ENCODE assay signal across 7 mouse cellular contexts in the genomic region with DNA sequence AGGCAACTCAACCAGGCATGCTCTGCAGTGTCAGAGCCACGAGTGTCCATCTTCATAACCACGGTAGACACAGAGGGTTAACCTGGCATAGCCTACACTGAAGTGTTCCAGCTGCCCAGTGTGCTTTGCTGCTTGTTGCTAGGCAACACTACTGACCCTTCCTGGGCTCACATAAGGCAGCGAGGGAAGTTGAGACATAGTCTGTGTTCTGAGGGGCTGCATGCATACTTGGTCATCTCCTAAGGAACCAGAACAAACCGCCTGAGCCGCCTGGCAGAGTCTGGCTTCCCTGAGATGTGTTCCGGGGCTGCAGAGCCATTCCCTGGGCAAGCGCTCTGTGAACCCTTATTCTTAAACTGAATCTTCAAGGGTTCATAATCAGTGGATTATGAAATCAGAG. TPM values are rescaled to one million over a fixed set of nuclear protein-coding genes. Genes with fewer than 3 reads are reported as not detected.
A peak's percentile ranks its signal among the peaks of the same experiment; 100 is the strongest.
DNase-seq lines count a peak whose midpoint lies in the region; ATAC-seq and TF ChIP-seq lines count a peak whose summit lies in the region.

No protein-coding gene starts in this region.

- peak; percentile 67 to 73 for DNase-seq in right cerebral cortex, postnatal 10 days (ENCODE audit: low spot score in 2 of 2)
- DNase-seq in right cerebral cortex, adult 2 months (ENCODE audit: low spot score in 2 of 2) = no peak
- peak; percentile 21 for DNase-seq in embryonic facial prominence, embryonic 10.5 days (ENCODE audit: low spot score)
- peak; percentile 37 for DNase-seq in lung, adult 2 months
- DNase-seq in retina, embryonic 14.5 days (ENCODE audit: low spot score) = peak; percentile 40
- DNase-seq in T-cell, adult 2 months (ENCODE audit: low spot score) = no peak

- H3K4me3 ChIP-seq in embryonic facial prominence, embryonic 10.5 days = no peak overlapping the region
- H3K4me3 ChIP-seq in lung, adult 2 months (replicated peaks; ENCODE audit: extremely low read depth, low read depth, low read length) = no peak overlapping the region

- TF ChIP-seq POLR2A in lung, adult 2 months (IDR thresholded peaks at IDR 0.05; ENCODE audit: borderline replicate concordance, extremely low read depth, low read depth, low read length) = no peak

- WGBS in embryonic facial prominence, embryonic 10.5 days = 58% methylated on average over 7 of the region's 7 CpGs
- WGBS in lung, adult 2 months = 36% methylated on average over 7 of the region's 7 CpGs

- no peak for ATAC-seq in inflammation-experienced regulatory T-cells, adult 6 months

- H3K27me3 ChIP-seq in embryonic facial prominence, embryonic 10.5 days (replicated peaks; ENCODE audit: low read depth, poor library complexity, severe bottlenecking) = no peaks in the 10 kb centered on the region

- H3K36me3 ChIP-seq in embryonic facial prominence, embryonic 10.5 days (replicated peaks) = no peaks in the 10 kb centered on the region

- H3K9me3 ChIP-seq in embryonic facial prominence, embryonic 10.5 days = no peaks in the 10 kb centered on the region

- peak overlapping the region; percentile 67 for H3K27ac ChIP-seq in embryonic facial prominence, embryonic 10.5 days (replicated peaks)

- TF ChIP-seq CTCF in lung, adult 2 months (IDR thresholded peaks at IDR 0.05; ENCODE audit: insufficient read depth, low read length) = no peak

- peaks cover 14% of the 10 kb centered on the region for H3K4me1 ChIP-seq in embryonic facial prominence, embryonic 10.5 days
- no peaks in the 10 kb centered on the region for H3K4me1 ChIP-seq in lung, adult 2 months (ENCODE audit: control insufficient read depth, insufficient read depth, low read length)

RNA-seq across cellular contexts. Expression of a gene that starts 21.0 kb away (rescaled TPM):
- polyA plus RNA-seq in embryonic facial prominence, embryonic 10.5 days (2016; fragmentation: Nextera tagmentation; extraction: Ambion mirVana) = not detected in 2 replicates
- not detected in 2 replicates for polyA plus RNA-seq in lung, adult 2 months (2012; rRNA removed)
- polyA plus RNA-seq in inflammation-experienced regulatory T-cells, adult 6 months (2017; shearing (Covaris generic)) = not detected

RNA-seq across cellular contexts. Expression of a gene that starts 21.6 kb away (rescaled TPM):
- polyA plus RNA-seq in embryonic facial prominence, embryonic 10.5 days (2016; fragmentation: Nextera tagmentation; extraction: Ambion mirVana) = 0.45 and 0.74 TPM in 2 replicates
- 0.19 TPM in 1 of 2 replicates, not detected in the other for polyA plus RNA-seq in lung, adult 2 months (2012; rRNA removed)
- under 1 TPM in 1 of 3 experiments, not detected in 2; 0.60 TPM for polyA plus RNA-seq in inflammation-experienced regulatory T-cells, adult 6 months (2017; shearing (Covaris generic))

RNA-seq across cellular contexts. Expression of a gene that starts 49.7 kb away (rescaled TPM):
- 77.1 and 80.7 TPM in 2 replicates for polyA plus RNA-seq in embryonic facial prominence, embryonic 10.5 days (2016; fragmentation: Nextera tagmentation; extraction: Ambion mirVana)
- 48.9 and 64.0 TPM in 2 replicates for polyA plus RNA-seq in lung, adult 2 months (2012; rRNA removed)
- 100 to 1,000 TPM in 2 of 3 experiments, 10 to 100 TPM in 1; 89.4 to 147 (median 131) TPM for polyA plus RNA-seq in inflammation-experienced regulatory T-cells, adult 6 months (2017; shearing (Covaris generic))

Comparison
In these comparisons a context has a peak if more than half of its experiments do, and no peak if none do; other contexts are left out.
1. DNase-seq: peak in right cerebral cortex, postnatal 10 days (2 of 2), embryonic facial prominence, embryonic 10.5 days (single experiment), lung, adult 2 months (single experiment) and retina, embryonic 14.5 days (single experiment); none in right cerebral cortex, adult 2 months (0 of 2) and T-cell, adult 2 months (single experiment).